Mouse (Mus musculus): ENCODE measurements around the gene Cubn. TPM values are rescaled to one million over a fixed set of nuclear protein-coding genes. Genes with fewer than 3 reads are reported as not detected.

Gene Cubn
- total RNA-seq, 2 experiments from 2014 or later: 0.12 to 0.20 TPM

DNA sequence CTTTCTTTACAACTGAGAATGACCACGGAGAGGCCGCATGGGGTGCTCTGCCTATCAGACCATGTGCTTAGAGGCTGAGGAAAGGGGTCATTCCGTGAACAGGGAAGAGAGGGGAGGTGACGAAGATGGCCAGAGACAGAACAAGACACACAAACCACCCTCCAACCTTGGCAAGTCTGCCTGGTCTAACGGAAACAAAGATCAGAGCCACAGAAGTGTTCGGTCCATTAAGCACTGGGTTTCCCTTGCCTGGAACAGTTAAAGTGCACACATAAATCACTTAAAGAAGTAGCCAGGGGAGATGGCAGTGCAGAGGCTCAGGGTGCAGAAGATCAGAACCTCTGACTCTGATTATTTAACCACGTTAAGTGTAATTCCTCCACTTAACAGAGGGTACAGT is 257.7 kb downstream of the Cubn start:
- no peak for DNase-seq

- DNase-seq: no peak
These were observed 258.3 kb downstream of the Cubn start for GRCm38 (mm10) chr2:13233254-13233835.

DNA sequence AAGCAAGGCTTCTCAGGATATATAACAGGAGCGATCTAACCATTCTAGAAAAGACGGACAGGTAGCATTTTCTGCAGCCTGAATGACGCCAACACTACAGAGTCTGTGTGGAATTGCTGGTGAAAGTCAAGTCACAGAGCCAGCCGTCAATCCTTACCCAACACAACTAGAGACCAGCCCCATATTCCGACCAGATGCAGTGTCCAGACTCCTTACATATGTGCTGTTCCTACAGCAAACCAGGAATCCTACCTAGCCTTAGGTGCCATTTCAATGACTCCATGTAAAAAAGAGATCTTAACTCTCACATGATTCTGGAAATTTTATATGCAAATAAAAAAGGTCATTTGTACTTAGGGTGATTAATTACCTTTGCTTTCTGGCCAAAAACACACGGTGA is 259.3 kb downstream of the Cubn start:
- DNase-seq: no peak

- no peak for DNase-seq
These were observed 261.9 kb downstream of the Cubn start for GRCm38 (mm10) chr2:13229686-13230085.

Other genes with a start within 250 kb of the Cubn start
- gene Rsu1, start 220.4 kb downstream of the Cubn start, total RNA-seq (2021): 10 to 100 TPM; 35.3 to 37.8 TPM
- 1 to 10 TPM; 4.8 to 6.2 TPM for gene Trdmt1, start 52.9 kb upstream of the Cubn start, total RNA-seq (2021)
- gene Vim, start 82.1 kb upstream of the Cubn start, total RNA-seq (2021): 10 to 100 TPM; 50.9 to 65.9 TPM